Mouse (Mus musculus): ENCODE measurements around the gene Mmp14. TPM values are rescaled to one million over a fixed set of nuclear protein-coding genes. Genes with fewer than 3 reads are reported as not detected.
A peak's percentile ranks its signal among the peaks of the same experiment; 100 is the strongest.

Mmp14 gene
- polyA plus RNA-seq (2014; fragmentation: Nextera tagmentation; extraction: Ambion mirVana): 97.8 and 101 TPM in 2 replicates

DNA sequence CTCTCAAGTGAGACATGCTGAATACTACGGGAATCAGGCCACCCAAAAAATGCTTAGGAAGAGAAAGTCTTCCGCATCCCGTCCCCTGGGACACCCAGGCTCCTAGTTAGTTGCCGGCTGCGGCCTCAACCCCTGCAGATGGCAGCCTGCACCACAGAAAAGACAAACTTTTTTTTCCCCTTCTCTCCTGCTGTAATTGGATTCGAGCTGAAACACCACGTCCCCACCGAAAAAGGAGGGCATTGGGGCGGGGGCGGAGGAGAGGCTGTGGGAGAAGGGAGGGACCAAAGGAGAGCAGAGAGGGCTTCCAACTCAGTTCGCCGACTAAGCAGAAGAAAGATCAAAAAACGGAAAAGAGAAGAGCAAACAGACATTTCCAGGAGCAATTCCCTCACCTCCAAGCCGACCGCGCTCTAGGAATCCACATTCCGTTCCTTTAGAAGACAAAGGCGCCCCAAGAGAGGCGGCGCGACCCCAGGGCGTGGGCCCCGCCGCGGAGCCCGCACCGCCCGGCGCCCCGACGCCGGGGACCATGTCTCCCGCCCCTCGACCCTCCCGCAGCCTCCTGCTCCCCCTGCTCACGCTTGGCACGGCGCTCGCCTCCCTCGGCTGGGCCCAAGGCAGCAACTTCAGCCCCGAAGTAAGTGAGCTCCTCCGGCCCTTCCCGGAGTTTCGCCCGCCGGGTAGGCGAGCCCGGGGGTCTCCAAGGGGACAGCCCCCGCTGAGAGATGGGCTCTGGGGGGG, at the start of gene Mmp14:
Gene Mmp14 (plus strand): TSS at position 279 of the 744 bp plus-strand sequence.
- Histone ChIP-seq H3K9me3 (ENCODE audit: control insufficient read depth, low read length) (no peaks in the 10 kb centered on the region), H3K4me3 (ENCODE audit: low read depth, low read length) (peak within 1 kb of the TSS; percentile 89), H3K9ac (ENCODE audit: low read length) (peak within 1 kb of the TSS; percentile 98), H3K36me3 (ENCODE audit: control insufficient read depth, insufficient read depth, low read length) (peaks cover 5% of the 10 kb centered on the region; the same call in 1 of the 2 replicates), H3K4me2 (ENCODE audit: low read depth, severe bottlenecking) (peak within 1 kb of the TSS; percentile 80), H3K27me3 (ENCODE audit: control insufficient read depth, insufficient read depth, low read length) (no peaks in the 10 kb centered on the region), H3K27ac (replicated peaks; ENCODE audit: low read depth, low read length) (peak within 1 kb of the TSS; percentile 96), H3K4me1 (ENCODE audit: control insufficient read depth, insufficient read depth, low read length) (peaks cover 17% of the 10 kb centered on the region)
- peak; percentile 44 for ATAC-seq (ENCODE audit: insufficient number of reproducible peaks, low FRiP score, low TSS enrichment, low read depth)
- peak; percentile 84 for DNase-seq (ENCODE audit: low spot score)
- 0% methylated on average over 44 of the region's 49 CpGs for WGBS

DNA sequence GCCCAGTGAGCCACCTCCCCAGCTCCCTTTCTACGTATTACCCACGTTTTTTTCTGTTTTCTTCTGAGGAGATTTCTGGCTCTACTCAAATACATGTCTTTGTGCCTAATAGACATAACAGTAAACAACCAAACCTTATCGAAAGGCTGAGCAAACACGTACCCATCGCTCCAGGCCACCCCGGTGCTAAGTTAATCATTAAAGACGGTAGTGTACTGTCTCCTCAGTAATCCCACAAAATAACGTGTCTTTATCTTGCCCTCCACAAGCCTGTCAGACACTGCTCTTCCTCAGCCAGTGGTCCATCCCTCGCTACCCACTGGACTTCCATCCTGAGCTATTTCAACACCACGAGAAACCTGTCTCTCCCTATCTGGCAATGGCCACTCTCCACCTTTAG, 49.6 kb upstream of the Mmp14 start:
- ATAC-seq (ENCODE audit: insufficient number of reproducible peaks, low FRiP score, low TSS enrichment, low read depth) (no peak), DNase-seq (ENCODE audit: low spot score) (no peak)
- Histone ChIP-seq H3K27ac (replicated peaks; ENCODE audit: low read depth, low read length) (no peak overlapping the region), H3K4me2 (ENCODE audit: low read depth, severe bottlenecking) (no peak overlapping the region), H3K4me1 (ENCODE audit: control insufficient read depth, insufficient read depth, low read length) (no peaks in the 10 kb centered on the region), H3K9ac (ENCODE audit: low read length) (no peak overlapping the region), H3K9me3 (ENCODE audit: control insufficient read depth, low read length) (no peaks in the 10 kb centered on the region), H3K4me3 (ENCODE audit: low read depth, low read length) (no peak overlapping the region), H3K36me3 (ENCODE audit: control insufficient read depth, insufficient read depth, low read length) (no peaks in the 10 kb centered on the region), H3K27me3 (ENCODE audit: control insufficient read depth, insufficient read depth, low read length) (no peaks in the 10 kb centered on the region)
- WGBS: 87% methylated on average over 10 of the region's 10 CpGs

DNA sequence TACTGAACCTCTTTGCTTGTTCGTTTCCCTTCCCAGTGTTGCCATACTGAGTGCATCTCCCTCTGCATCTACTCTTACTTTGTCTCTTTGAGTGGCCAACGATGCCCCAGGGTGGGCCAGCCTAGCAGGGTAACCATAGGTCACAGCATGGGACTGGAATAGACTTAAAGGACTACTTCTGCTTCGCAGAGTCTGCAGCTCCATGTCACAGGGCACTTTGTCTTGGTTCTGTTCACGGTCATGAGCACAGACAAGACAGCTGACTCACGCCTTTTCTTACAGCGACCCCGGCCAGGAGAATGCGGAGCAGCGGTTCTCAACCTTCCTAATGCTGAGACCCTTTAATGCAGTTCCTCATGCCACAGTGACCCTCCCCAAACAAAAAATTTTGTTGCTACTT, 48.8 kb upstream of the Mmp14 start:
- Histone ChIP-seq H3K9me3 (ENCODE audit: control insufficient read depth, low read length) (no peaks in the 10 kb centered on the region), H3K4me1 (ENCODE audit: control insufficient read depth, insufficient read depth, low read length) (no peaks in the 10 kb centered on the region), H3K27ac (replicated peaks; ENCODE audit: low read depth, low read length) (no peak overlapping the region), H3K4me2 (ENCODE audit: low read depth, severe bottlenecking) (no peak overlapping the region), H3K9ac (ENCODE audit: low read length) (no peak overlapping the region), H3K36me3 (ENCODE audit: control insufficient read depth, insufficient read depth, low read length) (no peaks in the 10 kb centered on the region), H3K4me3 (ENCODE audit: low read depth, low read length) (no peak overlapping the region), H3K27me3 (ENCODE audit: control insufficient read depth, insufficient read depth, low read length) (no peaks in the 10 kb centered on the region)
- DNase-seq (ENCODE audit: low spot score) (no peak), ATAC-seq (ENCODE audit: insufficient number of reproducible peaks, low FRiP score, low TSS enrichment, low read depth) (no peak)
- WGBS: 85% methylated on average over 9 of the region's 9 CpGs

DNA sequence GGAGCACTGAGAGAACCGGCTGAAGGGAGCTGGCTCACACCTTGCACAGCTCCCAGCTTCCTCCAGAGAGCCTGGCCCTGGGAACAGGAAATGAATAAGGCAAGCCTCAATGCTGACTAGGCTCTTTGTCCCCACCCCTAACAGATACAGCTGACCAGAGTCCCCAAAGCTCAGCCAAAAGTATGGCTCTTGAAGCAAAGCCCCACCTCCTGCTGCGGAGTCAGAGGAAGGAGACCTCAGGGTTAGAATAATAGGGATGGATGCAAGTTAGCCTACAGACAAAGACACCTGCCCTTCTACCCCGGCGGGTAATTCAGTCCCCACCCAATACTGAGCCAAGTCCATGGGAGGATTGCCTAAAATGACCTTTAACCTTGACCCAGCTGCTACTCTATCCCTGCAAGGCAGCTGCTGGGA, 48.0 kb upstream of the Mmp14 start:
- H3K9me3 ChIP-seq (ENCODE audit: control insufficient read depth, low read length): no peaks in the 10 kb centered on the region
- DNase-seq (ENCODE audit: low spot score) (no peak), ATAC-seq (ENCODE audit: insufficient number of reproducible peaks, low FRiP score, low TSS enrichment, low read depth) (0 out of 2 replicates have a peak, but pooled peaks have one; percentile 39)
- no peaks in the 10 kb centered on the region for H3K36me3 ChIP-seq (ENCODE audit: control insufficient read depth, insufficient read depth, low read length)
- 64% methylated on average over 4 of the region's 4 CpGs for WGBS
- no peak overlapping the region for H3K27ac ChIP-seq (replicated peaks; ENCODE audit: low read depth, low read length)
- H3K9ac ChIP-seq (ENCODE audit: low read length): no peak overlapping the region
- no peaks in the 10 kb centered on the region for H3K27me3 ChIP-seq (ENCODE audit: control insufficient read depth, insufficient read depth, low read length)
- H3K4me2 ChIP-seq (ENCODE audit: low read depth, severe bottlenecking): no peak overlapping the region
- no peak overlapping the region for H3K4me3 ChIP-seq (ENCODE audit: low read depth, low read length)
- no peaks in the 10 kb centered on the region for H3K4me1 ChIP-seq (ENCODE audit: control insufficient read depth, insufficient read depth, low read length)

DNA sequence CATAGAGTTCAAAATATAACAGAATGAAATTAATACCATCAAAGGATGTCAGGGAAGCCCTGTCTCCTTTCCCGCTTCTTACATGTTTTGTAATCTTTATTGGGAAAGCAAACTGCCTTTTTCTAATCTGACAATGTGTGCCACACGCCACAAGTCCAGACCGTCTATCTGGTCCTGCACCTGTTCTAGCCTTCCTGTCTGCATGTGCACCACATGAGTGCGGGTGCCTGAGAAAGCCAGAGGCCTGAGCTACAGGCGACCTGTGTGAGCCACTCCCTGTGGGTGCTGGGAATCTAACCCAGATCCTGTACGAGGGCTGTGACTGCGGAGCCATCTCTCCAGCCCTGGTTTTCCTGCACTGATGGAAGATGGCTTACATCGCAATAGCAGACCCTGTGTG, 47.0 kb upstream of the Mmp14 start:
- H3K27me3 ChIP-seq (ENCODE audit: control insufficient read depth, insufficient read depth, low read length): no peaks in the 10 kb centered on the region
- whole genome bisulfite sequencing: 95% methylated on average over 8 of the region's 8 CpGs
- no peaks in the 10 kb centered on the region for H3K4me1 ChIP-seq (ENCODE audit: control insufficient read depth, insufficient read depth, low read length)
- H3K36me3 ChIP-seq (ENCODE audit: control insufficient read depth, insufficient read depth, low read length): no peaks in the 10 kb centered on the region
- ATAC-seq (ENCODE audit: insufficient number of reproducible peaks, low FRiP score, low TSS enrichment, low read depth) (no peak), DNase-seq (ENCODE audit: low spot score) (no peak)
- no peak overlapping the region for H3K9ac ChIP-seq (ENCODE audit: low read length)
- no peak overlapping the region for H3K4me3 ChIP-seq (ENCODE audit: low read depth, low read length)
- H3K4me2 ChIP-seq (ENCODE audit: low read depth, severe bottlenecking): no peak overlapping the region
- H3K9me3 ChIP-seq (ENCODE audit: control insufficient read depth, low read length): no peaks in the 10 kb centered on the region
- no peak overlapping the region for H3K27ac ChIP-seq (replicated peaks; ENCODE audit: low read depth, low read length)

DNA sequence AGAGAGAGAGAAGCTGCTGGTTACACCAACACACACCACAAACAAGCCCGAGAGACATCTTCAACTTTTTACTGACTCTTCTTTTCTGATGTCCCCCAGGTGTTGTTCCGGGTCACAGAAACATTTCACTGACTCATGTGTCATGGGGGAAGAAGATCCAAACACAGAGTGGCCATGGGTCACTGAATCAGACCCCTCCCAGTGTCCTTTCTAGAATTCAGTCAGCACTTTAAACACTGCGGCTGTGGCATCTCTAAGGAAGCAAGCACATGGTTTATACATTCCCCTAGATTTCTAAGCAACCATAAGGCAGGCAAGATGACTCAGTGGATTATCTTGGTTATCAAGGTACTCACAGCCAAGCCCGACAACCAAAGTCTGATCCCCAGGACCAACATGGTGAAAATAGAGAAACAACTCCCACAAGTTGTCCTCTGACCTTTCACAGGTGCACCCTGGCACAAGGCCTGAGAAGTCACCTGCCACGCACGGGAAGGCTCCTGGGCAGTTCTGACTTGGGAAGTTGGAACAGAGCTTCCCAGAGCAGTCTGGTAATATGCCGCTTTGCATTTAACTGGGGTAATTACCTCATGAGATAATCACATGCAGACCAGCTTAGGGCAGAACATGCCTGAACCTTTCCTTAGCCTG, 45.3 kb upstream of the Mmp14 start:
- H3K4me2 ChIP-seq (ENCODE audit: low read depth, severe bottlenecking): no peak overlapping the region
- DNase-seq (ENCODE audit: low spot score) (no peak), ATAC-seq (ENCODE audit: insufficient number of reproducible peaks, low FRiP score, low TSS enrichment, low read depth) (no peak)
- no peaks in the 10 kb centered on the region for H3K9me3 ChIP-seq (ENCODE audit: control insufficient read depth, low read length)
- no peak overlapping the region for H3K4me3 ChIP-seq (ENCODE audit: low read depth, low read length)
- no peak overlapping the region for H3K9ac ChIP-seq (ENCODE audit: low read length)
- WGBS: 82% methylated on average over 7 of the region's 7 CpGs
- no peaks in the 10 kb centered on the region for H3K4me1 ChIP-seq (ENCODE audit: control insufficient read depth, insufficient read depth, low read length)
- no peaks in the 10 kb centered on the region for H3K36me3 ChIP-seq (ENCODE audit: control insufficient read depth, insufficient read depth, low read length)
- H3K27ac ChIP-seq (replicated peaks; ENCODE audit: low read depth, low read length): no peak overlapping the region
- H3K27me3 ChIP-seq (ENCODE audit: control insufficient read depth, insufficient read depth, low read length): no peaks in the 10 kb centered on the region

DNA sequence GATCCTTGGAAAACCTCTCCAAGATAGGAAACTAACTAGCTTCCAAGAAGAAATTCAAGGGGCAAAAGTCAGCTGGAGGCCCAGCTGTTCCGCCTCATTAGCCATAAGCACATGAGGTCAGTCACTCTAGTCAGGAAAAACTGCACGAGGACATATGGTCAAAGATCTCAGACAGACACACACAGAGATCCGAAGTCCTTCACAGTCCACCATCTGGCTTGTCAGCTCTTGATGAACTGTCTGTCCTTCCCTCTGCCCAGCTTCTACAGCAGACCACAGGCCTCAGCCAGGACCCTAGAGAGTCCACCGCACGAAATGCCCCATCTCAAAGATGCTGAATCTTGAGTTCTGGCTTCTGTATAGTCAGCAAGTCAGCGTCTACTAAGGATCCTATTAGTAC, 43.9 kb upstream of the Mmp14 start:
- DNase-seq (ENCODE audit: low spot score): no peak
- WGBS: 81% methylated on average over 6 of the region's 6 CpGs

DNA sequence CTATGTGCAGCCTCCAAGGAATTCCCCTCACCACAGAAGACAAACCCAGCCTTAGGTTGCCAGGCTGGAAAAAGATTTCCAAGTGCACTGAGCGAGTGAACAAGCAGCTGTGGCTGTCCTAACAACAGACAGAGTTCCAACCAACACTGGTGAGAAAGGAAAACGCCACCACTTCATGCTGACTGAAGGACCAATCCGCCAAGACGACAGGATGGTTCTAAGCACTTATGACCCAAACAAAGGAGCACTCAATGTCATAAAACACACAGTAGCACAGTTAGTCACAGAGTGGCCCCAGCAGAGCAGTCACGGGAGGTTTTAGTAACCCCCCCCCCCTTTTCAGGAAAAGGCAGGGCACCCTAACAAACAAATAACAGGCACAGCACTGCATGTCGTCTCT, 40.6 kb upstream of the Mmp14 start:
- Histone ChIP-seq H3K9me3 (ENCODE audit: control insufficient read depth, low read length) (no peaks in the 10 kb centered on the region), H3K4me3 (ENCODE audit: low read depth, low read length) (no peak overlapping the region), H3K9ac (ENCODE audit: low read length) (no peak overlapping the region), H3K4me1 (ENCODE audit: control insufficient read depth, insufficient read depth, low read length) (no peaks in the 10 kb centered on the region), H3K4me2 (ENCODE audit: low read depth, severe bottlenecking) (no peak overlapping the region), H3K36me3 (ENCODE audit: control insufficient read depth, insufficient read depth, low read length) (no peaks in the 10 kb centered on the region), H3K27me3 (ENCODE audit: control insufficient read depth, insufficient read depth, low read length) (no peaks in the 10 kb centered on the region), H3K27ac (replicated peaks; ENCODE audit: low read depth, low read length) (no peak overlapping the region)
- 59% methylated on average over 6 of the region's 6 CpGs for WGBS
- DNase-seq (ENCODE audit: low spot score) (no peak), ATAC-seq (ENCODE audit: insufficient number of reproducible peaks, low FRiP score, low TSS enrichment, low read depth) (no peak)

More for the DNA sequence above, 43.9 kb upstream of the Mmp14 start:
- Histone ChIP-seq H3K27ac (replicated peaks; ENCODE audit: low read depth, low read length) (no peak overlapping the region), H3K27me3 (ENCODE audit: control insufficient read depth, insufficient read depth, low read length) (no peaks in the 10 kb centered on the region), H3K36me3 (ENCODE audit: control insufficient read depth, insufficient read depth, low read length) (no peaks in the 10 kb centered on the region), H3K4me2 (ENCODE audit: low read depth, severe bottlenecking) (no peak overlapping the region), H3K4me3 (ENCODE audit: low read depth, low read length) (no peak overlapping the region), H3K9me3 (ENCODE audit: control insufficient read depth, low read length) (no peaks in the 10 kb centered on the region), H3K9ac (ENCODE audit: low read length) (no peak overlapping the region), H3K4me1 (ENCODE audit: control insufficient read depth, insufficient read depth, low read length) (no peaks in the 10 kb centered on the region)
- no peak for ATAC-seq (ENCODE audit: insufficient number of reproducible peaks, low FRiP score, low TSS enrichment, low read depth)

Data from limb, embryonic 11.5 days (tissue).